ENCODE assay signal across 8 mouse cellular contexts in genomic region chr7:41632409-41633220, GRCm38 (mm10). TPM values are rescaled to one million over a fixed set of nuclear protein-coding genes. Genes with fewer than 3 reads are reported as not detected.
DNase-seq lines count a peak whose midpoint lies in the region; ATAC-seq and TF ChIP-seq lines count a peak whose summit lies in the region.

TSS of gene Zfp788 (plus strand) at chr7:41633203.

- no peaks in the 10 kb centered on the region for H3K9me3 ChIP-seq in ES-E14 (ENCODE audit: control insufficient read depth, insufficient read depth, low read depth, low read length)
- peaks cover 8% of the 10 kb centered on the region for H3K9me3 ChIP-seq in forebrain, embryonic 15.5 days

- no peaks in the 10 kb centered on the region for H3K27me3 ChIP-seq in forebrain, embryonic 15.5 days

- in situ Hi-C loops in ES-E14 (cut with MboI; ENCODE audit: low sequenced_read_pairs in 2 of 2, unreplicated experiment in 2 of 2) = no loop called here

- TF ChIP-seq CTCF in lung, adult 2 months (IDR thresholded peaks at IDR 0.05; ENCODE audit: insufficient read depth, low read length) = peak; percentile 69

- H3K9ac ChIP-seq in ES-E14 (ENCODE audit: insufficient read depth, low read depth, low read length, poor library complexity, severe bottlenecking) = peak within 1 kb of the TSS; percentile 84
- H3K9ac ChIP-seq in forebrain, embryonic 15.5 days (replicated peaks) = peak within 1 kb of the TSS; percentile 81

- peaks cover 2% of the 10 kb centered on the region for H3K36me3 ChIP-seq in ES-E14 (ENCODE audit: control insufficient read depth, insufficient read depth, low read length, poor library complexity, severe bottlenecking)
- H3K36me3 ChIP-seq in forebrain, embryonic 15.5 days = peaks cover 34% of the 10 kb centered on the region

- peak; percentile 88; the same call in 1 of the 2 replicates for TF ChIP-seq POLR2A in lung, adult 2 months (IDR thresholded peaks at IDR 0.05; ENCODE audit: borderline replicate concordance, extremely low read depth, low read depth, low read length)

- H3K4me2 ChIP-seq in forebrain, embryonic 15.5 days (replicated peaks) = peak within 1 kb of the TSS; percentile 79

- peak; percentile 97 for ATAC-seq in forebrain, embryonic 15.5 days (replicated peaks)
- peak; percentile 80 for ATAC-seq in neutrophil, adult 5-6 weeks (ENCODE audit: extremely low read depth, insufficient number of reproducible peaks, low FRiP score, poor library complexity, severe bottlenecking)

- DNase-seq in ES-E14 (ENCODE audit: low read depth, low spot score) = peak; percentile 95
- peak; percentile 99 for DNase-seq in cerebellum, adult 11-12 months
- DNase-seq in heart, postnatal 25 days (ENCODE audit: low spot score) = peak; percentile 93
- DNase-seq in layer of hippocampus, adult 18-20 months (ENCODE audit: low spot score in 2 of 2) = peak; percentile 95 to 98
- peak; percentile 86 for DNase-seq in lung, adult 2 months
- peak; percentile 84 to 91 for DNase-seq in thymus, adult 18-20 months

- H3K4me1 ChIP-seq in ES-E14 (ENCODE audit: control insufficient read depth in 2 of 2, insufficient read depth in 2 of 2, low read length in 2 of 2, poor library complexity in 1 of 2) = peaks cover 2 to 4% of the 10 kb centered on the region in 2 experiments; a peak in 2 of 4 replicates
- peaks cover 14% of the 10 kb centered on the region for H3K4me1 ChIP-seq in forebrain, embryonic 15.5 days
- H3K4me1 ChIP-seq in lung, adult 2 months (ENCODE audit: control insufficient read depth, insufficient read depth, low read length) = no peaks in the 10 kb centered on the region

- H3K27ac ChIP-seq in ES-E14 (ENCODE audit: insufficient read depth, low read depth, low read length, poor library complexity, severe bottlenecking) = peak within 1 kb of the TSS; percentile 87
- H3K27ac ChIP-seq in forebrain, embryonic 15.5 days (replicated peaks) = peak within 1 kb of the TSS; percentile 99

- under 1% methylated on average over 27 of the region's 27 CpGs for WGBS in forebrain, embryonic 15.5 days
- 2% methylated on average over 27 of the region's 27 CpGs for WGBS in lung, adult 2 months

- peak within 1 kb of the TSS; percentile 82 to 85 for H3K4me3 ChIP-seq in ES-E14 (ENCODE audit: insufficient read depth in 1 of 2, low read depth in 1 of 2, low read length in 2 of 2, poor library complexity in 1 of 2, severe bottlenecking in 1 of 2)
- H3K4me3 ChIP-seq in forebrain, embryonic 15.5 days = peak within 1 kb of the TSS; percentile 65
- H3K4me3 ChIP-seq in lung, adult 2 months (replicated peaks; ENCODE audit: extremely low read depth, low read depth, low read length) = peak within 1 kb of the TSS; percentile 75

- intact Hi-C loops in heart, postnatal 25 days (cut with DNase I) = loop anchor here (2.0 to 10.0 kb wide), 3 partner anchors 35 to 238 kb away; partner anchors contain the start of genes 2610021A01Rik, AI987944, AW146154 and Gm20449

TF ChIP-seq in ES-E14, 5 proteins besides CTCF, POLR2A, EP300 and RAD21:
- TF ChIP-seq CHD2 (IDR thresholded peaks at IDR 0.05; ENCODE audit: low read depth, low read length) (0 out of 2 replicates have a peak, but pooled peaks have one; percentile 45), ZNF384 (IDR thresholded peaks at IDR 0.05; ENCODE audit: low read depth, low read length) (peak; percentile 83), MAFK (IDR thresholded peaks at IDR 0.05; ENCODE audit: insufficient read depth, low read depth, low read length) (no peak), ZC3H11A (IDR thresholded peaks at IDR 0.05; ENCODE audit: borderline replicate concordance, low read depth, low read length) (0 out of 2 replicates have a peak, but pooled peaks have one; percentile 15), HCFC1 (IDR thresholded peaks at IDR 0.05; ENCODE audit: borderline replicate concordance, insufficient read depth, low read length) (no peak)

RNA-seq across cellular contexts. Expression of gene Zfp788, which starts in this region (rescaled TPM):
- total RNA-seq in ES-E14 (2012; rRNA removed) = 10.4 and 11.3 TPM in 2 replicates
- 23.7 and 23.8 TPM in 2 replicates for polyA plus RNA-seq in forebrain, embryonic 15.5 days (2015; fragmentation: Nextera tagmentation; extraction: Ambion mirVana)
- total RNA-seq in heart, postnatal 25 days (2021) = 1 to 10 TPM; 7.6 to 8.9 TPM
- total RNA-seq in layer of hippocampus, adult 18-20 months (2021) = 10 to 100 TPM; 34.7 to 35.4 TPM
- polyA plus RNA-seq in lung, adult 2 months (2012; rRNA removed) = 1.1 and 1.5 TPM in 2 replicates
- 7.3 and 9.2 TPM in 2 replicates for total RNA-seq in neutrophil, adult 5-6 weeks (2017)

Comparison
In these comparisons a context has a peak if more than half of its experiments do, and no peak if none do; other contexts are left out.
1. Peak in every context shown above with its lines: DNase-seq, ATAC-seq, H3K4me3 ChIP-seq and H3K27ac ChIP-seq.
2. RNA of gene Zfp788 (polyA plus RNA-seq): 23.7 to 23.8 TPM in forebrain, embryonic 15.5 days; 1.1 to 1.5 TPM in lung, adult 2 months; every median in the first group is over 10 times any median in the second.